Mouse (Mus musculus) embryo, embryonic 9.5 days (tissue): ENCODE measurements at regions not wholly inside any gene's neighbourhood (a gene's known extent, or its start where the extent isn't known, plus 50 kb on each side); places are given as distances from the start of the nearest gene placed in this dataset.

Experiments used
- DNase-seq: peaks from one replicate; pipeline ENCODE4 v3.0.0-alpha.2; 2017; ENCODE audit errors: extremely low spot score

DNA sequence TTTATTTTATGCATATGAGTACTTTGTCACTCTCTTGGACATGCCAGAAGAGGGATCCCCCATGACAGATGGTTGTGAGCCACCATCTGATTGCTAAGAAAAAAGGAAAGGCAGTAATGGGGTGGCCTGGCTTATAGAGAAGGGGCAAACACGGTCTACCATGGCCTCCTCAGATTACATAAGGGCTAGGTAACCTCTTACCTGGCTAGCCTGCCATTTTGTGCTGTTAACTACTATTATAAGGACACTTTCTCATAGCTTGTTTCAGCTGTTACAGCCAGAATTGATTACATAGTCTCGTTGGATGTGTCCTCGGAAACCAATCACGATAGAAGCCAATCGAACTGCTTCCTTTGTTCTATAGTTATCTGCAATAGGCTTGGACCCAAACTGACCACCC is 60.9 kb upstream of the Gm14496 start:
- DNase-seq: no peak

- peak; percentile 40 for DNase-seq
Measured at GRCm38 (mm10) chr2:181930538-181930937, 60.4 kb upstream of the Gm14496 start.

GRCm38 (mm10) chr2:181931077-181931815 is 59.7 kb upstream of the Gm14496 start:
- DNase-seq: peak; percentile 57

GRCm38 (mm10) chr2:181931918-181932605 is 58.9 kb upstream of the Gm14496 start:
- DNase-seq: peak; percentile 55
